Mouse (Mus musculus): ENCODE measurements around the gene Slc12a5.
A peak's percentile ranks its signal among the peaks of the same experiment; 100 is the strongest.

Gene Slc12a5

DNA sequence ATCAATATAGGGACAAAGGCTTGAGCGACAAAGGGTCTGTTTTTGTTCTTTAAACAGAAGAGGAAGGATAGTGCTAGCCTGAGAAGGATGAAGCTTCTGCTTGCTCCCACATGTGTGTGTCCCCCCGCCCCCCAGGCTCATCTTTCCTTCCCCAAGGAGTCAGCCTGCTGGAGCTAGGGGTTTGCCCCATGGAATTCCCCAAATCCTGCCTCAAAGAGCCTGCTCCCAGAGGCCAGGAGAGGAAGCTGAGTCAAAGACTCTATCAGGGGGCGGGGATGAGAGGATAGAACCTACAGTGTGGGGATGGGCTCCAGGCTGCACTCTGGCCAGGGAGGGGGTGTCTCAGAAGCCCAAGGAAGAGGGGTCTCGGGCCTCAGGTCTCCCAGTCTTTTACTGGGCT lies 13.1 kb upstream of the Slc12a5 start:
- DNase-seq (ENCODE audit: low spot score in 2 of 2) = no peak

DNA sequence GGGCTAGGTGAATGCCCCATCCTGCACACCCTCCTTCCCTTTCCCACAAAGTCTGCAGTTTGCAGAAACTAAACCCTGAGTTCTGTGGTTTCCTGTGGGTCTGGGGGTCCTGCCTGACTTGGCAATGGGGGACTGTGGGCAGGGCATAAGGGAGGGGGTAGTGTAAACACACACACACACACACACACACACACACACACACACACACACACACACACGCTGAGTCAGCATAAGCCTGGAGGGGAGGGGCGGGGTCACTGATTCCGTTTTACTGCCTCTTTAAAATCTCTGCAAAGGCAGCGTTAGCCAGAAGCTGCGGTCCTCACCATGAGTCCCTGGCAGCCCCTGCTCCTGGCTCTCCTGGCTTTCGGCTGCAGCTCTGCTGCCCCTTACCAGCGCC lies 12.7 kb upstream of the Slc12a5 start:
- DNase-seq (ENCODE audit: low spot score in 2 of 2) = no peak

DNA sequence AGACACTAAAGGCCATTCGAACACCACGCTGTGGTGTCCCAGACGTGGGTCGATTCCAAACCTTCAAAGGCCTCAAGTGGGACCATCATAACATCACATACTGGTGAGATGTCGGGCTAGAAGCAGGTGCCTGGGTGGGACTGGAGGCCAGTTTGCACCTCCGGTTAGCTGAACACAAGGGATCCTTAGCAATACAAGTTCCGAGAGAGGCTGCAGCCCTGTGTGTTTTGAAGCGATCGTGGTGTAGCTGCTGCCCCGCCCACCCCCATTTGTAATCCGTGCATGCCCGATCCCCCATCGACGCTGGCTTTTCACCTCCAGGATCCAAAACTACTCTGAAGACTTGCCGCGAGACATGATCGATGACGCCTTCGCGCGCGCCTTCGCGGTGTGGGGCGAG lies 11.6 kb upstream of the Slc12a5 start:
- DNase-seq (ENCODE audit: low spot score in 2 of 2) = no peak

DNA sequence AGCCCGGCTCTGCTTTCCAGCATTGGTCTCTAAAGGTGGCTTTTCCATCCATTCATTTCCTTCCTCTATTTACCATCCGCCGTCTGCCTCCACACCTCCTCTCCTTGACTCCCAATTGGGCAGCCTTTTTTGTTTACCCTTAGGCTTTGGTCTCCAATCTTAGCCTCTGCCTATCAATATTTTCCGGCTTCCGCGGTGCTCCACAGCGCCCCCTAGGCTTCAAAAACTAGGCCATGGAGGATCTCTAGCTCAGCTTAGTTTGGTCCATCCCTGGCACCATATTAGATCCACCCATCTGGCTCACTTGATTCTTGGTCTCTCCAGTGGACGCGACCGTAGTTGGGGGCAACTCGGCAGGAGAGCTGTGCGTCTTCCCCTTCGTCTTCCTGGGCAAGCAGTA lies 10.1 kb upstream of the Slc12a5 start:
- DNase-seq (ENCODE audit: low spot score in 2 of 2) = no peak

DNA sequence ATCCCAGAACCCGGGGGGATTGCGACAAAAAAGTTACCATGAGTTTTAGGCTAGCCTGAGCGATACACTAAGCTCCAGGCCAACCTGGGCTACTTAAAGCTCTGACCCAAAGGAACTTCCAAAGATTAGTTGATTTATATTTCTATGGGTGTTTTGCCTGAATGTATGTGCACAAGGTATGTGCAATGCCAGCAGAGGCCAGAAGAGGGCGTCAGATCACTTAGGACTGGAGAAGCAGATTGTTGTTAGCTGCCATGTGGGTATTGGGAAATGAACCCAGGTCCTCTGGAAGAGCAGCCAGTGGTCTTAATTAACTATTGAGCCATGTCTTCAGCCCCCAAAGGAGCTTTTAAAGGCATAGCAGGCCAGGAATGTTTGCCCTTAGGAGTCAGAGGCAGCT lies 8.9 kb upstream of the Slc12a5 start:
- no peak for DNase-seq (ENCODE audit: low spot score in 2 of 2)

DNA sequence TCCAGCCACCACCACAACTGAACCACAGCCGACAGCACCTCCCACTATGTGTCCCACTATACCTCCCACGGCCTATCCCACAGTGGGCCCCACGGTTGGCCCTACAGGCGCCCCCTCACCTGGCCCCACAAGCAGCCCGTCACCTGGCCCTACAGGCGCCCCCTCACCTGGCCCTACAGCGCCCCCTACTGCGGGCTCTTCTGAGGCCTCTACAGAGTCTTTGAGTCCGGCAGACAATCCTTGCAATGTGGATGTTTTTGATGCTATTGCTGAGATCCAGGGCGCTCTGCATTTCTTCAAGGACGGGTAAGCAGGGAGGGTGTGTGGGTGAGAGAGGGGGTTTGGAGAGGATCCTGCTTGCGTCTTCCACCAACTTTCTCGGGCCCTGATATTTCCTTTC lies 8.2 kb upstream of the Slc12a5 start:
- no peak for DNase-seq (ENCODE audit: low spot score in 2 of 2)

DNA sequence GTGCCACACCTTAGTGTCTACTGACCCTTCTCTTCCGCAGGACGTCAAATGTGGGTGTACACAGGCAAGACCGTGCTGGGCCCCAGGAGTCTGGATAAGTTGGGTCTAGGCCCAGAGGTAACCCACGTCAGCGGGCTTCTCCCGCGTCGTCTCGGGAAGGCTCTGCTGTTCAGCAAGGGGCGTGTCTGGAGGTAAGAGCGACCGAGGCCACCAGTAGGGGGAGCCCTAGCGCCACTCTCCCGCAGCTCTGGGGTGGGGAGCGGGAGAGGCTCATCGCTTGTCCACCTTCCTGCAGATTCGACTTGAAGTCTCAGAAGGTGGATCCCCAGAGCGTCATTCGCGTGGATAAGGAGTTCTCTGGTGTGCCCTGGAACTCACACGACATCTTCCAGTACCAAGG lies 7.4 kb upstream of the Slc12a5 start:
- peak; percentile 64 to 86 for DNase-seq (ENCODE audit: low spot score in 2 of 2)

DNA sequence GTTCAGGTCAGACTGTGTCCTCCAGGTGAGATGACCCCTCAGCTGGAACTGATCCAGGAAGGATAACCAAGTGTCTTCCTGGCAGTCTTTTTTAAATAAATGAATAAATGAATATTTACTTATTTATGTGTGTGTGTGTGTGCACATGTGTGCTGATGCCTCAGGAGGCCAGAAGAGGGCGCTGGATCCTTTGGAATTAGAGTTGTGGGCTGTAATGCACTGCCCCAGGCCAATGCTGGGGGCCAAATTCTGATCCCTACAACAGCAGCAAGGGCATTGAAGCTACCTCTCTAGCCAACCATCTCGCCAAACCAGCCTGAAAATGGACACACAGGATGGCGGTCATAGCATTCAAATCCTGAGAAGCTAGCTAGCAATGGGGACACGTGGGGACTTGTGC lies 4.9 kb upstream of the Slc12a5 start:
- no peak for DNase-seq (ENCODE audit: low spot score in 2 of 2)

DNA sequence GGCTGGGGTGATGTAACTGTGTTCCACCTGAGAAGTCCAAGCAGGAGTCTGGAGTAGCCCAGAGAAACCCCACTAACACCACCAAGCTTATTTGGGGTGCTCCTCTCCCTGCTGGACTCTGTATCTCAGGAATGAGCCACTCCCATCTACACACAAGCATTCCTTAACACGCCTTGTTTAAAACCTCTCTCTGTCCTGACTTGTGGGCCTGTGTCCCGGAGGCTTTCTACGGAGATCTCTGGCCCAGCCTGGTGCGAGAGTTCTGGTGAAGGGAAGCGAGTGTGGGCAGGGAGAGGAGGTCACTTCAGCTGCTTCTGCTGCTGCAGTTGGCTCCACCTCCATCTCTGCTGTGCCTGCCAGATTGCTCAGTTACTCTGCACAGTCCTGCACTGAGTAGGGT lies 4.4 kb upstream of the Slc12a5 start:
- DNase-seq (ENCODE audit: low spot score in 2 of 2) = no peak

DNA sequence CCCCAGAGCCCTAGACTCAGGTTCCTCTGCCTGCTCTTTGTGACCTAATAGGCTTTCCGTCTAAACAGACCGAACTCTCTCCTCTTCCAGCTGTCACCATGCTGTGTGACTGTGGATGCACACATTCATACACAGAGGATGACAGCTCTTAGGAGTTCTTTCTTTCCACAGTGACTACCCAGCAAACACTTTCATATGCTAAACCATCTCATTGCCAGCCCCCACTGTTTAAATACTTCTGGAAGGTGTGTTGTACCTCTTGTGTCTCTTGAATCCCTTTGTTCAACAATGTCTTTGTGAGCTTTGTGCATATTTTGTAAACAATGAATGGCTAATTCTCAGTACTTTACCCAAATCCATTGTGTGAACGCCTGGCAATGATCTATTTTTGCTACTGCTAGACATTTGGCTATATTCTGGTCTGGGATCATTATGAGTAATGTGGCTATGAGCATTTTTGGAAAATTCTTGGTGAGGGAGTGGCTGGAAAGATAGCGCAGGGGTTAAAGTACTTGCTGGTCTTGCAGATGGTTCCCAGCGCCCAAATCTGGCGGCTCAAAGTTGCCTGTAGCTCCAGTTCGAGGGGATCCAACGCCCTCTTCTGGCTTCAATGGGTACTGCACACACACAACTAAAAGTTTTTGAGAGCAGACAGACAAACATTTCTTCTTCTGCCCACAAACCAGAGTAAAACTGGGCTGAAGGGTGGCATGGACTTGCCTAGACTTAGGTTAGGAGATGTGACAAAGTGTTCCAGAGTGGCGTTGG lies 2.9 kb upstream of the Slc12a5 start:
- no peak for DNase-seq (ENCODE audit: low spot score in 2 of 2)

DNA sequence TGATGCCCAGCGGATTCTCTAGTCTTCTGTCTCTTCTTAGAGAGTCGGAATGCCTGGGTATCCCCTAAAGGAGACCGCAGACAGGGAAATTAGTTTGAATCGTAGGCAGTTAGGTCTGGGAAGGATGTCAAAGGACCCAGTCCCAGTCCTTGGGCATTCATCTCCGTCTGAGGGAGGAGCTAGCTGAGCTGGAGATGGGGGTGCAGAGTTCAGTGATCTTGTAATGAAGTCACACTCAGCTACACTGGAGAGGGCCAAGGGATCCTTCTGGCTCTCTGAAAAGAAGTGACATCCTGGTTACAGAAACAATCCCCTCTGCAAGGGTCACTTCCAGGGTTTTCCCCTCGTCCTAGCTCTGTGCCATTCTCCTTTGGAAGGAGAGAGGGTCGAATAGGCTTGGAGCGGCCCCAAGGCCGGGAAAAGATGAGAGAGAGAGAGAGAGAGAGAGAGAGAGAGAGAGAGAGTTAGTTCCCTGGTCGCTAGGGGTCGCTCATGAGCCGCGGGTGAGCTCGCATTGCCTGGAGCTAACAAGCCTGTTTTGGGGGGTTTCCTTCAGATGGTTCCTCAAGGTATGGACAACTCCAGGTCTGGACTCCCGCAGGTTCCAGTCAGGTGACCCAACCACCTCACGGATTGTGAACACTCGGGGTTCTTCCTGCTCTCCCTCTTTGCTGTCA lies 1.0 kb downstream of the Slc12a5 start:
- peak; percentile 35 to 72 for DNase-seq (ENCODE audit: low spot score in 2 of 2)

DNA sequence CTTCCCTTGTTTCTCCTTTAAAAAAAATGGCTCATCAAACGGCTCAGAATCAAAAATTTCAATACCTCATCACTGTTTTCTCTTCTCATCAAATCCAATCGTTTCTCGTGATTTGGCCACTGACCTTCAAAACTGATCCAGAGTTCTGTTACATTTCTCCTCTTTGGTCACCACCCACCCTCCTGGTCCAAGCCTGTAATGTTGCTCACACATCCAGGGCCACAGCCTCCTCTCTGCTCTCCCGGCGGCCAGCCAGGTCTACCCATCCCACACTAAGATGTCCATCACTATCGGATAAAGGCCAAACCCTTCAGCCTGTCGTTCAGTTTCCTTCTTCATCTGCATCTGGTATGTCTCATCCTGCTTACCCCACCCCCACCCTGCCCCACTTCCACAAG lies 1.6 kb downstream of the Slc12a5 start:
- no peak for DNase-seq (ENCODE audit: low spot score in 2 of 2)

DNA sequence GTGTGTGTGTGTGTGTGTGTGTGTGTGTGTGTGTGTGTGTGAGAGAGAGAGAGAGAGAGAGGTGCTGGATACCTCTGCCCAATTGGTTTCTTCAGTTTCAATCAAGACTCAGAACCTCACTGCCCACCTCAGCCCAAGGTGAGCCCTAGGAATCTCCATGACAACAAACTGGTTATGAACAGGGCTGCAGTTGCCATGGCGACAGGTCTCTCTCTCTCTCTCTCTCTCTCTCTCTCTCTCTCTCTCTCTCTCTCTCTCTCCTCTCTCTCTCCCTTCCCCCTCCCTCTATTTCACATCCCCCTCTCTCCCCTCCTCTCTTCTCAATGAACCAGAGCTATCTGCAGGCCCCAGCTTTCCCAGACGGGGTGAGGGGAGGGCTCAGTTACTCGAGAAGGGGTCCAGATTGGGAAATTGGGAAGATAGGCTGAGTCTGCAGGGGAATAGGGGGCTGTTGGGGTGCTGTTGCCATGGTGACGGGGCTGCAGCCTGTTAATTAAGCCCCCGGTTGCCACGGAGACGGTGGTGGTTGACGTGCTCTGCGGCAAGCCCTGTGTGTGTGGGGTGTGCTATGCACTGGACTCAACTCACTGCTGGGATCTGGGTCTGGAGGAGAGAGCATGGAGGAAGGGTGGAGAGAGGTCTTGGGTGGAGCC lies 3.8 kb downstream of the Slc12a5 start:
- DNase-seq (ENCODE audit: low spot score in 2 of 2) = no peak

DNA sequence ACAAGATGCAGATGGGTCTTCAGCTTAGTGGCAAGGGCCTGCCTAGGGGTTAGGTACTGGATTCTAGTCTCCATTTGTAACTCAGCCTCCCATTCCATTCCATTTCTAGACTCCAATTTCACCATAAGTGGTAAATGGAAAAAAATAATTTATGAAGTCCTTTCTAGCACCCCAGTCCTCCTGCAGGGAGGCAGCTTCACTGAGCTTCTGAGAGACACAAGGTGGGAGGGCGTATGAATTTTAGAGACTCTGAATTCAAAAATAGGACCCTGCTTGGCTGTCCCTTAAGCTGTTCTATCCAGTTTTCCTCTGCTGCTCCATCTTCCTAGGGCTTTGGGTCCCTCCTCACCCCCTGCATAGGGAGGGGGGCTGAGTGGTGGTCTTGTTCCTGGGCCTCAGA lies 4.4 kb downstream of the Slc12a5 start:
- no peak for DNase-seq (ENCODE audit: low spot score in 2 of 2)

DNA sequence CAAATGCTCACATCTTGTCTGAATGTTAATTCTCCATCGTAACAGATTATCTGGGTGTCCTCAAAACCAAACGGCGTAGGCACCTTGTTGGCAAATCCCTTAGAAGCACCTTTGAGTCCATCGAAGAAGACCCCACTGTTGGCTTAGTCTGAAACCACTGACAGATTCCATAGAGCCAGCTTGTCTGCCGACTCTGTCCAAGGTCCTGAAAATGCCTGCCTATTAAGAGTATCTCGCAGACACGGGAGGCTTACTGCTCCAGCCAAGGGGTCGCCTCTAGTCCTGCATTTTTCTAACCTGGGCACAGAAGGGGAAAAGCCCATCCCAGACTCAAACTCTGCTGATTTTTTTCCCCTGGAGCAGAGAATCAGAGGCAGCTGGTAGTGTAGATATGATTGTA lies 5.8 kb downstream of the Slc12a5 start:
- no peak for DNase-seq (ENCODE audit: low spot score in 2 of 2)

DNA sequence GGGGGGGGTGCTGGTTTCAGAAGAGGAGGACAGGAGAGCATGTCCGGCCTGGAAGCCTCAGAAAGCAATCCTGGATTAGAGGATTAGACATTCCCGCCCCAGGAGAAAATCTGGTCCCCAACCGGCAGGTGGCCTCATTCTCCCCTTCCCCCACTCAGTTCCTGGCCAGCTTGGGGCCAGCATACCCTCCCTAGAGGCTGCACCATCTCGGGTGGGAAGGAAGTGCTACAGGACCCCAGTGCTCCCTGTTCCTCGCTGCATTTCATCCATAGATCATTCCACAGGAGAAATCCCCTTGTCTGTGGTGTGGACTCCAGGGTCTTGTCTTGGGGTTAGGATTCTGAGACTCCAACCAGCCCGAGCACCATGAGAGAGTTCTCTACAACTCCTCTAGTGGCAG lies 6.6 kb downstream of the Slc12a5 start:
- DNase-seq (ENCODE audit: low spot score in 2 of 2) = no peak

DNA sequence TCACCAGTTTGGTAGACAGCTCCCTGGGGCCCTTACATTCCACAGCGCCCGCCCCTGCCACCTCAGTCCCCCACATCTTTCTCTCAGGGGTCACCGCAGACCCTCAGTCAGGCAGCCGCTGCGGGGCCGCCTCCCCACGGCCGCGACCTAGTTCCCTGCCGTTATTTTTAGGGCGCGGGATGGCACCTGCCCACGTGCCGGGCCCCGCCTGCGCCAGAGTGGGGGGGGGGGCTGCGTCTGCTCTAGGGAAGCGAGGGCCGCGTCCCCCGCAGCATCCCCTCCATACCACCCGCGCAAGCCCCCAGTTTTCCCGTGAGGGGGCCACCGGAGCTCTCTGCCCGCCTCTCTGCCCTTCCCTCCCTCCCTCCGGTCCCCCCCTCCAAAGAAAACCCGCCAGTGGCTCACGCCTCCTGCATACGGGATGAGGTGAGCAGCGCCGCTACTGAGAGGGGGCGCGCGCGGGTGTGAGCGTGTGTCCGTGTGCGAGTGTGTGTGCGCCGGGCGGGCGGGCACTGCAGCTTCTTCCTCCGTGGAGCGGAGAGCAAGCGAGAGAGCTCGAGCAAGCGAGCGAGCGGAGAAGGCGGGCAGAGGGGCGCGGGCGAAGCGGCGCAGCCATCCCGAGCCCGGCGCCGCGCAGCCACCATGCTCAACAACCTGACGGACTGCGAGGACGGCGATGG lies 7.3 kb downstream of the Slc12a5 start:
- no peak for DNase-seq (ENCODE audit: low spot score in 2 of 2)

DNA sequence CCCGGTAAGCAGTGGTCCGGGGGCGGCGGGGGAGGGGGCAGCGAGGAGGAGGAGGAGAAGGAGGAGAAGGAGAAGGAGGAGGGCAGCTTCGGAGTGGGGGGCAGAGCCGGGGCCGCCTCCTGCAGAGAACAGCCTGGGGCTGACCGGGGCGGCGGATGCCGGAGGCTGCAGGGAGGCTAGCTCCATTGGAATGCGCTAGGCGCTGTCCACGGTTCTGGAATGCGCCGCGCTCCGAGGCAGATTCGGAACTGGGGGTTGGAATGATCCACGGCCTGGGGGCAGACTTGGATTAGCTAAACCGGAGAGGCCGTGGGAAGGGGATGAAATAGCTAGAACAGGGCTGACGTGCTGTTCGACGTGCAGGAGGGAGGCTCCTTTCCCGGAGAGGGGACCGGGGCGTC lies 7.8 kb downstream of the Slc12a5 start:
- DNase-seq (ENCODE audit: low spot score in 2 of 2) = peak; percentile 68 to 81

DNA sequence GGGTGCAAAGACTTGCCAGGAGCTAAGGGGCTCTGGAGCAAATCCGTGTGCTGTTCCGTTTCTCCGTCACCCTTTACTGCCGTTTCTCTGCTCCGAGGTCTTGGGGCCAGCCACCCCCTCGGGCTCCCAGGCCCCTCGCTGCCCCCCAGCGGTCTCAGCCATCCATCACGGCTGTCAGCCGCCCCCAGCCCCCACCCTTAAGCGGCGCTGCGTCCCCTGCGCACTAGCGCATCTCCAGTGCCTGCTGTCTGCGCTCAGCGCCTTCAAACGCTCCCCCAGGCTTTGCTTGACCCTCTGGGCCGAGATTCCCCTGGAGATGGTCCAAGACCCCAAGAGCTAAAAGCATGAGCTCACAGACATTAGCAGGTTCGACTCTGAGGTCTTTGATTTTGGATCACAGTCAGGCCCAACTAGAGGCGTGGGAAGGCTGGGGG lies 8.8 kb downstream of the Slc12a5 start:
- DNase-seq (ENCODE audit: low spot score in 2 of 2) = no peak

DNA sequence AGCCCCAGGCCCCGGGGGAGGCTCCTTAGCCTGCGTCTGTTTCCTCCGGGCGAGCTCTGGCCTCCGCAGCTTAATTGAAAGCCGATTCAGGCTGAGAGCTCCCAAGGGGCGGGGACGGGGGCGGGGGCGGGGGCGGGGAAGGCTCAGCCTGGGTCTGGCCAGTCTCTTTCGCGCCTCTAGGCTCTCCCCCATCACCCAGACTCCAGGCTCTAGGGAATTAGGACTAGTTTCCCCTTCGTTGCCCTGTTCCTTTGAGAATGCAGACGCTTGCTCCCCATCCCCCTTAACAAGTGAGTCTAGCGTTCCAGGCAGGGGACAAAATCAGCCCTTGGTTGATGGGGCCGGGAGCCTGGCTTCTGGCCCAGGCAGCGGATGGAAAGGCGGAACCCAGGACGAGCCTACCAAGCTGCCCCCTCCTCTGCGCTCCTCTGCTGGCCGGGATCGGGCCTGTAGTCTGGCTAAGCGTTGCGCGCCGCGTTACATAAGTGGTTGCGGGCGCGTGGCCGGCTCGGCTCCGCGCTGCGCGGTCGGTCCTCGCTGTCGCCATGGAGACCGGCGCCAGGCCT lies 10.1 kb downstream of the Slc12a5 start:
- no peak for DNase-seq (ENCODE audit: low spot score in 2 of 2)

DNA sequence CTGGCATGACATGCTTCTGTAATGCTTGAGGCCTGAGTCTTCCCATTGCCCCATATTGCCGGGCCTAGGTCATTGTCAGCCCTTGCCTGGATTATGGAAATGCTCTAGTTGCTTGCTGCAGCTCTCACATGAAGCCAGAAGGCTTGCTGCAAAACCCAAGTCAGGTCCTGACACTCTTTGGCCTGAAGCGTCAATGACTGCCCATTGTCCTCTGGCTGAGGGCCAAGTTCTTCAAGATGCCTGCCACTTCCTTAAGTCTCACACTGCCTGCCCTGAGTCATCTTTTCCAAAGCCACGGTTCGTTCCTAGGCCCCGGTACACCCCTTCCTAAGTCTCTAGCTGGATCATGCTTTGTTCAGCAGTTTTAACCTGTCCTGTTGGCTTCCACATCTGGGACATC lies 12.0 kb downstream of the Slc12a5 start:
- no peak for DNase-seq (ENCODE audit: low spot score in 2 of 2)

DNA sequence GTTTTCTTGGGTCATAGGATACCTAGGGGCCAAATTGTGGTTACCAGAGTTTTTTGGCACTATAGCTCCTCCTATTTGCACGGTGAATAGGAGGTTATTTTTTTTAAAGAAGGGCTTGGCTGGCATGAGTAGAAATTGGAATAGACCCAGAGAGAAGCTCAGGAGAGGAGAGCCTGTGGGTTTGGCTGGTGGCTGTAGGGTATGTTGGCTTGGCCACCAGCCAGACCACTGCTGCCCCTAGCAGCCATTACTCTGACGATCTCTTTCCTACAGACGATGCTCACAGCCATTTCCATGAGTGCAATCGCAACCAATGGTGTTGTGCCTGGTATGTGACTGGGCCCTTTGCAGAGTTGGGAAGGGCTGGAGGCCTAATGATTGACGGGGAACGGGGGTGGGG lies 15.0 kb downstream of the Slc12a5 start:
- no peak for DNase-seq (ENCODE audit: low spot score in 2 of 2)

Measured in urinary bladder, postnatal 4 days (tissue).